Mouse (Mus musculus) spleen, adult 18-20 months (tissue): ENCODE measurements at regions not wholly inside any gene's neighbourhood (a gene's known extent, or its start where the extent isn't known, plus 50 kb on each side); places are given as distances from the start of the nearest gene placed in this dataset.

Experiments used
- DNase-seq, 2 experiments: peaks; one replicate each; pipeline ENCODE4 v3.0.0; 2022; ENCODE audit warnings: mixed read lengths in 2 of 2

DNA sequence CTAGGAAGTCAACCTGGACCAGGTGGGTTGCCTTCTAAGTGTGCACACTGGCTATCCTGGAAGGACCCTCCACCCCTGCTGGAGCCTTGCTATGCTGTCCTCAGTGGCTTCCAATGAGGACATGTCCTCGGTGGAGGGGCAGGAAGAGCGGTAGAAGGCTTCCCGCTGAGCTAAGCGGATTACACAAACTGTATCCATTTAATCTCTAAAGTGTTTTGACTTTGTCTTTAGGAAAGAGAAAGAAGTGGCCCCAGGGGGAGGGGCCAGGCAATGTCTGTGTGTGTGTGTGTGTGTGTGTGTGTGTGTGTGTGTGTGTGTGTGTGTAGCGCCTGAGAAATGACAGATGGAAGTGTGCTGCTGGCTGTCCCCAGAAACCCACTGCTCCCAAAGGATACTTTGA is 71.6 kb upstream of the Zc3h12a start:
- DNase-seq, result no peak

DNA sequence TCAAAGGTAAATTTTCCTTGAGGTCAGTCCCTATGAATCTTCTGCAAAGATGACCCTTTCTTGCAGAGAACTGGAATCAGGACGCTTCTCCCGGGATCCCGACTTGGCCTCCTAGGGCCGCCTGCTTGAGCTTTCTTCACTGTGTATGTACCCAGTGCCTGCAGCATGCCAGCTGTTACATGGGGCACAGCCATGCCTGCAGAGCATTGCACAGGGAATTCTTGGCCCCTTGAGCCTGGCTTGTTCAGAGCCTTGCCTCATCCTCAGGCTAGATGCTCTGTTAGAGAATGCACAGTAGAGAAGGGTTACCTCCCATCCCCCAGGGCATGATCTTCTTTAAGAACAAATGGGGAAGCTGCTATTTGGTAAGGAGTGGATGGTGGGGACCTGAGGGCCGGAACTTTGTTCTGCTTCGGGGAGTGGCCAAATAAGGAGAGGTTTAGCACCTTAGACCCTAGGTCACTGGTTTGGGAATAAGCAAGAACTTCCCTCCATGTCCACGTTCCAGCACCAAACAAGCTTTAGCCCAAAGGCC is 68.3 kb upstream of the Zc3h12a start:
- no peak for DNase-seq

DNA sequence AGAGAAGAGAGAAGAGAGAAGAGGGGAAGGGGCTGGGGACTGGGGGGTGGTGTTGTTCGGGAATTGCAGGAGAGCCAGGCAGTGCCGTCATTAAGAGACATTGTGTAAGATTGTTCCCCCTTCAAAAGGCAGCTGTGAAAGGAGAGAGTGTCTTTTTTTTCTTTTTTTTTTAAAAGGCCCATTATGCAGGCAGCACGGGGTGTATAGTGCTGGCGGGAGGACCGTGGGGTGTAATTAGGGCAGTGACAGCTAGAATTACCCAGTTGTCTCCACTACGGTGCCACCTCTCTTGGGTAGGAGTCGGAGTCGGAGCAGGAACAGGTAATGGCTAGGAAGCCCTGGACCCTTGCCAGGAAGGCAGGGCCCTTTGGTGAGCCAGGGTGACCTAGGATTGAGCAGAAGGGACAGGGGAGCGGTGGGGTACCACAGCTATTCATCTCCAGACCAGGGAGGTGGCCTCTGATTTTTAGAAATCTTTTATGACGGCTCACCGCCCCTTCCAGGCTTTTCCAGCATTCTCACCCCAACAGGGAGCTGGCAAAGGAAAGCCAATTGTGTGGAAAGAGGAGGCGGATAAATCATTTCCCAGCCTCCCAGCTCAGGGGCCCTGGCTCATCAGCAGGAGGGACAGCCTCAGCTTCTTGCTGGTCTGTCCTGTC is 67.2 kb upstream of the Zc3h12a start:
- DNase-seq, result no peak

DNA sequence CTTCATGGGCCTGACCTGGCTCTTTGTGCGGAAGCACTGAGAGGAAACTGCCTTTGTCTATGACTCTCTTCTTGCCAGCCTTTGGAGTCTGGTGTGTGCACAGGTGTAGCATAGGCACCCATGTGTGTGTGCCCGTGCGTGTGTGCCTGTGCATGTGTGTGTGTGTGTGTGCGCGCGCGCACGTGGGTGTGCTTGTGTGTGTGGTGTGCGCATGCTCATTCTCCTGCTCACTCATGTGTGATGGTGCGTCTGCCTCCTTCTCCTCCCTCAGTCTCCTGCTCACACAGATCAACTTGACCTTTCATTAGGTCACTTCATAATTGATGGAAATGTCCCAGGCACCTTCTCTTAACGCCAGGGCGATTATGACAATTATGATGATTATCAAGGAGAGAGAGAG is 66.7 kb upstream of the Zc3h12a start:
- no peak for DNase-seq

DNA sequence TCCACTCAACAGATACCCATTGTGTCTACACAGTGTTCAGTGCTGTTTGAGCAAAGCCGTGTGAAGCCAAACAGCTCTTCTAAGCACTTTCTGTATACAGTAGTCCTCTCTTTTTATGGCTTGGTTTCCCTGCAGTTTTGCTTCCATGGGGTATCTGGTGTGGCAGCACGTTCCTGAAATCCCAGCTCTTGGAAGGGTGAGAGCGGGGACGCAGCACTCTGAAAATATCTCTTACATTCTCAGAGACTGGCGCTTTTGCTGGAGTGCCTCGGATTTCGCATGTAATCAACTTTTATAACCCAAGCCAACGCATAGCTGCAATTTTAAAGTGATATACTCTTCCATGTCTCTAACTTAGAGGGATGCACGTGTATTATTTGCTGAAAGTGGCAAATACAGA is 64.0 kb upstream of the Zc3h12a start:
- no peak for DNase-seq

DNA sequence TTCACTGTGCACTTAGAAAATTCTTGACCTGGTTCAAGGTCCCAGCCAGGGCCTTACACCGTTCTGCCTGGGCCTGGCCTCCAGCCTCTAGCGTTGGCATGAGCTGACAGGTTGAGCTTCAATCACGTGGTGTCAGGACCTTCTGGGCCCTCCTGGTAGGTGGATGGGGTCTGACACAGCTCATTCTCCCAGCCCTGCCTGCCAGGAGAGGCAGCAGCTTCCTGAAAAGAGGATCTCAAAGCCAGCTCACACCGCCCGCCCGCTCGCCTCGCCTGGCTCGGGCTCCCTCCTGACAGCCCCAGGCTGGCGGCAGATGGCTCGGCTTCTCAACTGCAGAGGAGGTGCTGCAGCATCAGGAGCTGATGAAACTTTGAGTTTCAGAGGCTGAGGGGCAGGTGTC is 63.4 kb upstream of the Zc3h12a start:
- no peak for DNase-seq

DNA sequence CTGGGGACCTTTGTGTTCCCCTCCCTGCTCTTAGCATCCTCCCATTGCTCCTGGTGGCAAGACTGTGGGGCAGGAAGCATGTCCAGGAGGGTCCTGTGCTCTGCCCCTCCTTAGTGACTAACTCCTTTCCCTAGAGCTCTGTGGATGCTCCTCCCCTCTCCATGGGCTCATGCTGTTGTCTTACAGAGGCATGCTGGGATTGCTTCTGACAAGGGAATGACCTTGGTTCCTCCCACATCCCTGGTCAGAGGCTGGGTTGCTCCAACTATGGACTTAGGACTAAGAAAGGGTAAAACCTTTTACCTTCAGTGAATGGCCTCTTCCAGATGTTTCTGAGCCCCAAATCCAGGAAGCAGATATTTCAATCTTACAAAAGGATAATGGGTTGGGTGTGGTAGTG is 62.3 kb upstream of the Zc3h12a start:
- no peak for DNase-seq

DNA sequence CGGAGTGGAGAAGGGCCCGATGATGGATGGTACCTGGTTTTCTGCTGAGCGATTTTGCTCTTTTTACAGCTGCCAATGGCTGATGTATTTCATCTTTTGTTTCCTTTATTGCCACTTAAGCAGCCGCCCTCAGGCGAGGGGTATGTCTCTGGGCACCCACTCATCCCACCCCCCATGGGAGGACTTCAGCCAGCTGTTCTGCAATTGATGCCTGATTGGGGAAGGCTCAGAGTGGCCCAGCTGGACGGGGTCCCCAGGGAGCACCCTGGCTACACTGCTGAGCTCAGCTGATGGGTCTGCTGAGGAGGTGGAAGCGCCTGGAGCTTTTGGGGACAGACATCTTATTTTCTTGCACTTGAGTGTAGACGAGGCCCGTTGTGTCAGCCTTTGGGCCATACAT is 58.6 kb upstream of the Zc3h12a start:
- DNase-seq, result no peak

DNA sequence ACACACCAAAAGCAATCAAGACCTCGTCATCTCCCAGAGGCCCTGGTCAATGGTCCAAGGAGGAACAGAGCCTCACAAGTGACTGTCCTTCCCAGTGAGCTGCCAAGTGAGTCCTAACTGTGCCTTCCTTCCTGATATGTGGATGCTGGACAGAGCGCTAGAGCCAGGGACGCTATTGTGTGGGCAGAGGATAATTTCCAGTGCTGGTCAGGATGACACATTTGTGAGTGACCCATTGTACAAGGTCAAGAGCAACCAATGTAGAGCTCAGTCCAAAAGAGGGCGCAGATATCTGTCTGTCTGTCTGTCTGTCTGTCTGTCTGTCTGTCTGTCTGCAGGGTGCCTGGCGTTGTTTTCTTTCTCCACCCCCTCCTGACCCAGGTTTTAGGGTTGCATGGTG is 57.4 kb upstream of the Zc3h12a start:
- no peak for DNase-seq

DNA sequence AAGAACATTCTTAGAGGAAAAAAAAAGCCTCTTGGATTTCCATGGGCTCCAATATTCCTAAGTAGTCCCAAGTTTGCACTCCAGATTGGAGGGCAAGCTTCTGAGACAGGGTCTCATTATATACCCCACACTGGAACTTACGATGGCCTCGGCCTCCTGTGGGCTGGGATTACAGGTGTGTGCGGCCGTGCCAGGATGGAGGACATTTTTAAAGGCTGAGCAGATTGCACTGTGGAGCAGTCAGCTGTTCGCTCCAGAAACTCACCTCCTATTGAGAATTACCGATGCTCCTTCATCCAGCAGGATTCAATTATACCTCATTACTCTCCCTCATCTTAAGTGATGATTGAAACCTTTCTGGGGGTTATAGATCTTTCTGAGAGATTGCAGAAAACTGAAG is 53.3 kb upstream of the Zc3h12a start:
- no peak for DNase-seq

DNA sequence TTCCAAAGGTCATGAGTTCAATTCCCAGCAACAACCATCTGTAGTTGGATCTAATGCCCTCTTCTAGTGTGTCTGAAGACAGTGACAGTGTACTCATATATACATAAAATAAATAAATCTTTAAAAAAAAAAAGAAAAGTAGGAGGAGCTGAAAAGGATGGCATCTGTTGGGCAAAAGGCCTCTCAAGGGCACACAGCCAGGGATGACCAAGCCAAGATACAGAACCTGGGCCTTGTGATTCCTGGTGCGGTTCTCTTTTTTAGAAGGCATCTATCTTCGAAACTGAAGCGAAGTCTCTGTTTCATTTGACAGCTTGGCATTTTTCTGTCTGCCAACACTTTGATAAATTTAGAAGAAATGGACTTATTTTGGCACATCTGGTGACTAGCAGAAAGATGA is 50.9 kb upstream of the Zc3h12a start:
- DNase-seq, result no peak

DNA sequence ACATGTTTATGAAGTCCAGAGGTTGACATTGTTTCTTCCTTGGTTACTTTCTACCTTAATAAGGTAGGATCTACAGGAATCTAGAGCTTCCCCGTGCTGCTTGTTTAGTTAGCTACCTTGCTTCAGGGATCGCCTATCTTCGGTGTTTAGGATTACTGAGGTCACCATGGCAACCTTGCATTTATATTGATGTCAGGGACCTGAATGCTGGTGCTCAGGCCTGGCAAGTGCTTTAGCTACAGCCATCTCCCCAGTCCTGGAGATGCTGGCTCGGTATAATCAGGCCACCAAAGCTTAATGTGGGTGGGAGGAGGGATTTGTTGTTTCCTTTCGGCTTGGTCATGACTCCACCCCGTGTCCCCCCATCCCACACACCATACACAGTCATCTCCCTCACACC is 50.0 kb upstream of the Zc3h12a start:
- no peak for DNase-seq
